Mouse (Mus musculus): ENCODE results near the gene Gm10188. TPM values are rescaled to one million over a fixed set of nuclear protein-coding genes. Genes with fewer than 3 reads are reported as not detected.

The Gm10188 gene
- polyA plus RNA-seq, 1 experiment = not detected

- H3K4me3 ChIP-seq (replicated peaks) = no peak overlapping the region
- peaks cover 19% of the 10 kb centered on the region for H3K27me3 ChIP-seq (ENCODE audit: control insufficient read depth)
- TF ChIP-seq TAL1 (IDR thresholded peaks at IDR 0.05; ENCODE audit: low read length) (no peak), GATA1 (IDR thresholded peaks at IDR 0.05; ENCODE audit: low read length) (no peak)
- H3K4me1 ChIP-seq (ENCODE audit: control insufficient read depth) = no peaks in the 10 kb centered on the region
- no peaks in the 10 kb centered on the region for H3K9me3 ChIP-seq (ENCODE audit: control insufficient read depth, low read length)
- no peaks in the 10 kb centered on the region for H3K36me3 ChIP-seq (ENCODE audit: control insufficient read depth)
These were observed 5.2 kb upstream of the Gm10188 start for GRCm38 (mm10) chr1:132234757-132235273.

- no peaks in the 10 kb centered on the region for H3K4me1 ChIP-seq (ENCODE audit: control insufficient read depth)
- H3K27me3 ChIP-seq (ENCODE audit: control insufficient read depth) = peaks cover 19% of the 10 kb centered on the region
- TF ChIP-seq GATA1 (IDR thresholded peaks at IDR 0.05; ENCODE audit: low read length) (no peak), TAL1 (IDR thresholded peaks at IDR 0.05; ENCODE audit: low read length) (no peak)
- no peaks in the 10 kb centered on the region for H3K36me3 ChIP-seq (ENCODE audit: control insufficient read depth)
- H3K4me3 ChIP-seq (replicated peaks) = no peak overlapping the region
- H3K9me3 ChIP-seq (ENCODE audit: control insufficient read depth, low read length) = no peaks in the 10 kb centered on the region
These were observed 4.0 kb upstream of the Gm10188 start for GRCm38 (mm10) chr1:132233566-132233965.

DNA sequence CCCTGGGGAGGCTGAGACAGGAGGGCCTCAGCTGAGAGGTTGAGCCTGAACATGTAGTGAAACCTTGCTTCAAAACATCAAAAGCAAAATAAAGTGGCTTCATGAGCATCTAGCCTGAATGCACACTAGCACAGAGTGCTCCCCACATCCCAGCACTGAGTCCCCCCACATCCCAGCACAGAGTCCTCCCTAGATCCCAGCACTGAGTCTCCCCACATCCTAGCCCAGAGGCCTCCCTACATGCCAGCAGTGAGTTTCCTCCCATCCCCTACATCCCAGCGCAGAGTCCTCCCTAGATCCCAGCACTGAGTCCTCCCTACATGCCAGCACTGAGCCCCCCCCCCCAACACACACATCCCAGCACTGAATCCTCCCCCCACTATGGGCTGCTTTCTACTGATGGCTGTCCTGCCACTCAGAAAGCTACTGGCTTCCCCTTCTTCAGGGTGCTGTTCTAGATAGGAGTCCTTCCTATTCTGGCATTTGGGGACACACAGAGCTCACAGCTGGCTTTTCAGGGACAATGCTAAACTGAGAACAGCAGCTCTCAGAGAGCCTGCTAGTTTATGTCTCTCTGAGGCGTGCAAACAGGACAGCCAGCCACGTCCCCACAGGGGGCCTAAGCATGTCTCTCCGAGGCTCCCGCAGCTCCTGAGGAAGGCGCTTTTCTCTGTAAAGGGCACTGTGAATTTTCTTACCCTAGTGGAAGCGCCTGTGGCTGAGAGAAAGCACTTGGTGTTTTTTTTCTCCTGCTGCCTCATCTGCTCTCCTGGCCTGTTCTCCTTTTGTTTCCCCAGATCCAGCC, 2.1 kb upstream of the Gm10188 start:
- Histone ChIP-seq H3K36me3 (ENCODE audit: control insufficient read depth) (no peaks in the 10 kb centered on the region), H3K4me1 (ENCODE audit: control insufficient read depth) (no peaks in the 10 kb centered on the region), H3K9me3 (ENCODE audit: control insufficient read depth, low read length) (no peaks in the 10 kb centered on the region), H3K27me3 (ENCODE audit: control insufficient read depth) (peaks cover 17% of the 10 kb centered on the region), H3K4me3 (replicated peaks) (no peak overlapping the region)
- TF ChIP-seq GATA1 (IDR thresholded peaks at IDR 0.05; ENCODE audit: low read length) (no peak), TAL1 (IDR thresholded peaks at IDR 0.05; ENCODE audit: low read length) (no peak)

DNA sequence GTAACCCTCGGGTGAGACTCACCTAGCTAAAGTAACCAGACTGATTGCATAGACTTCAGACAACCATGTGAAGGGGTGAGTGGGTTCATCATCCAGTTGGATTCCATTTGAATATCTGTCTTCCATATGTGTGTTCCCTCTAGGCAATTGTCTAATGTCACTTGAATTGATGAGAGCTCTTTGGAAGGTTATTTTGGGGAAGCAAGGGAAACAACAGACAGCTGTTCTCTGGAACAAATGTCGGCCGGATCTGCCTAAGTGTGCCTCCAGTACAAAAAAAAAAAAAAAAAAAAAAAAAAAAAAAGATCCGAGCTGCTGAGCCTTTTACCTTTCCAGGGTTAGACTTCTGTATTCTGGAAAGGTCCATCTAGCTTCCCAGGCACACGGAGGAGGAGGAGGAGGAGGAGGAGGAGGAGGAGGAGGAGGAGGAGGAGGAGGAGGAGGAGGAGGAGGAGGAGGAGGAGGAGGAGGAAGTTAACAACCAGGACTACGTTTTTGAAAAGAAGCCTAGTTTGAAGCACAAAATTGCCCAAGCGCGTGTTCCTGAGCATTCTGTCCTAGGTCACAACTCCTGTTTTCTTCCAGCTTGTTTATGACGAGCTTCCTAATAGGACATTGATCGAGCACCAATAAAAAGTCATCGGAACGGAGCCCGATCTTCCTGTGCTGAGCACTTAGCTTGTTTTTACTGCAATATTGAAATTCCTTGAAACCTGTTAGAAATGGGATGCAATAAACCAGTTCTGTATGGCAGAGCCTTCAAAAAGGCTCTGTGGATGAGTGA, 3.1 kb downstream of the Gm10188 start:
- Histone ChIP-seq H3K27me3 (ENCODE audit: control insufficient read depth) (peaks cover 3% of the 10 kb centered on the region), H3K4me1 (ENCODE audit: control insufficient read depth) (no peaks in the 10 kb centered on the region), H3K36me3 (ENCODE audit: control insufficient read depth) (no peaks in the 10 kb centered on the region), H3K9me3 (ENCODE audit: control insufficient read depth, low read length) (no peaks in the 10 kb centered on the region), H3K4me3 (replicated peaks) (no peak overlapping the region)
- TF ChIP-seq TAL1 (IDR thresholded peaks at IDR 0.05; ENCODE audit: low read length) (no peak), GATA1 (IDR thresholded peaks at IDR 0.05; ENCODE audit: low read length) (no peak)

DNA sequence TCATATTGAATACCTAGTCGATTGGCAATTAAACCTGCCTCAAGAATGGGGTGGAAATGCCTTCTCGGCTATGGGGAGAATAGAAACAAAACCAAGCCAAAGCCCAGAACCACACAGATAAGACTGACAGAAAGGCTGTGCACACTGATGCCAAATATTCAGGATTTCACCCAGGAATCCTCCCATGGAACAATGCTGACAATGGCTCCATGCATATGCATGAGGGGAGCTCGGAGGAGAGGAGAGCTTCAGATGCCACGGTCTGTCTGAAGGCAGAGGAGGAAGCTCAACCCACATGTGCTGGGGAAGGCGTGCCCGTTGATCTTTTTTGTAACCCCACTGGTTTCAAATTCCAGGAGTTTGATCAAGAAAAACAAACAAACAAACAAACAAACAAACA, 7.4 kb downstream of the Gm10188 start:
- H3K9me3 ChIP-seq (ENCODE audit: control insufficient read depth, low read length) = no peaks in the 10 kb centered on the region
- no peak overlapping the region for H3K4me3 ChIP-seq (replicated peaks)
- no peaks in the 10 kb centered on the region for H3K36me3 ChIP-seq (ENCODE audit: control insufficient read depth)
- H3K4me1 ChIP-seq (ENCODE audit: control insufficient read depth) = no peaks in the 10 kb centered on the region
- H3K27me3 ChIP-seq (ENCODE audit: control insufficient read depth) = peaks cover 9% of the 10 kb centered on the region
- TF ChIP-seq GATA1 (IDR thresholded peaks at IDR 0.05; ENCODE audit: low read length) (no peak), TAL1 (IDR thresholded peaks at IDR 0.05; ENCODE audit: low read length) (no peak)

GRCm38 (mm10) chr1:132221627-132222026, 7.9 kb downstream of the Gm10188 start:
- TF ChIP-seq GATA1 (IDR thresholded peaks at IDR 0.05; ENCODE audit: low read length) (no peak), TAL1 (IDR thresholded peaks at IDR 0.05; ENCODE audit: low read length) (no peak)
- H3K4me3 ChIP-seq (replicated peaks) = no peak overlapping the region
- H3K9me3 ChIP-seq (ENCODE audit: control insufficient read depth, low read length) = no peaks in the 10 kb centered on the region
- H3K27me3 ChIP-seq (ENCODE audit: control insufficient read depth) = peaks cover 9% of the 10 kb centered on the region
- H3K36me3 ChIP-seq (ENCODE audit: control insufficient read depth) = no peaks in the 10 kb centered on the region
- no peaks in the 10 kb centered on the region for H3K4me1 ChIP-seq (ENCODE audit: control insufficient read depth)

DNA sequence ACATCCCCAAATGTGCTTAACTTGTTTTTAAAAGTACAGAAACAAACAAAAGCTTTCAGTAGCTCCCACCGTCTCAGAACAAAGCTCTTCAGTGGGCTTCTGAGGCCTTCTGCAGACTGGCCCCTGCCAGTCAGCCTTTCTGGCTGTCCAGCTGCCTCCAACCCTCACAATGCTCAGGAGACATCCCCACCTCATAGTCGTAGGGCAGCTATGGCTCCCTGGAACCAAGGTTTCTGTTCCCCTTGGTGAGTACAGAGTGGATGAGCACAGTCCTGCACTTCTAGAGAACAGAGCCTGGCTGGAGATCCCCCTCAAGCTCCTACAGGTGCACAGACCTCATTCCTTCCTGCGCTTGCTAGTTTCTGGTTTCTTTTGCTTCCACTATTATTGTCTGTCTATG, 13.3 kb downstream of the Gm10188 start:
- Histone ChIP-seq H3K9me3 (ENCODE audit: control insufficient read depth, low read length) (no peaks in the 10 kb centered on the region), H3K27me3 (ENCODE audit: control insufficient read depth) (peaks cover 26% of the 10 kb centered on the region), H3K4me1 (ENCODE audit: control insufficient read depth) (peaks cover 5% of the 10 kb centered on the region; the same call in 1 of the 2 replicates), H3K36me3 (ENCODE audit: control insufficient read depth) (no peaks in the 10 kb centered on the region), H3K4me3 (replicated peaks) (no peak overlapping the region)
- TF ChIP-seq GATA1 (IDR thresholded peaks at IDR 0.05; ENCODE audit: low read length) (no peak), TAL1 (IDR thresholded peaks at IDR 0.05; ENCODE audit: low read length) (no peak)

DNA sequence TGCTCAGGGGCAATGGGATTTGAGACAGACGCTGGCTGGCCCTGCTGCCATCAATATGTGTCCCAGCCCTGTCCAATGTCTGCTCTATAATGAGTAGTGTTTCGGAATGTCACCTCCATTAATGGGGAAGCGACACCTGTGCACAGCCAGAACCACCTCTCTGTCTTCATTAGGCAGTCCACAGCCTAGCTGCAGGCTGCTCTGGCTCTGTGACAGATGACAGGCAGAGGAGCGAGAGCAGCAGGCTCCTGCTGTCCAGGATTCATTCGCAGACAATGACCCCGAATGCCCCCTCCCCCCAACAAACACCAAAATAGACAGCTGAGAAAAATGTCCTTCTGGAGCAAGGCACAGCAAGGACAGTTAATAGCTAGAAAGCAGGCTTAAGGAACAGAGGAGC, 16.5 kb downstream of the Gm10188 start:
- H3K36me3 ChIP-seq (ENCODE audit: control insufficient read depth) = no peaks in the 10 kb centered on the region
- H3K4me1 ChIP-seq (ENCODE audit: control insufficient read depth) = peaks cover 5% of the 10 kb centered on the region; the same call in 1 of the 2 replicates
- no peaks in the 10 kb centered on the region for H3K9me3 ChIP-seq (ENCODE audit: control insufficient read depth, low read length)
- H3K27me3 ChIP-seq (ENCODE audit: control insufficient read depth) = peaks cover 35% of the 10 kb centered on the region
- no peak overlapping the region for H3K4me3 ChIP-seq (replicated peaks)
- no peak for TF ChIP-seq TAL1 (IDR thresholded peaks at IDR 0.05; ENCODE audit: low read length)
- no peak for TF ChIP-seq GATA1 (IDR thresholded peaks at IDR 0.05; ENCODE audit: low read length)

DNA sequence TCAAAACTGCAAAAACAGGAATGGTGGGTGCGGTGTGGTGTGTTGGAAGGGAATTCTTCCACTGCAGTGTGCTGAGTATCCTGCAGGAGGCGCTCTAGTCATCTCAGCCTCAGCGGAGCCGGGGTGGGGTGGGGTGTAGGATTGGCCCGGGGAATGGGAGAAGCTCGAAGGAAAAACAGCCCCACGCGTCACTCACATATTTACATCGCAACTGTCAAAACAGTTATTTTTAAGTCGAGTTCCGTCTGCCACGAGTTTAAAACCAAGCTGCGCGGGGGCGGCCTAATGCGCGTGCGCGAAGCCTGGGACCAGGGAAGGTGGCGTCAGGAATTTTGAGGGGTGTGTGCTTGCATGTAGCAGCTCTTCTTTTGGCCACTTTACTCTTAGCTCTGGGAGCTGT, 17.3 kb downstream of the Gm10188 start:
- Histone ChIP-seq H3K27me3 (ENCODE audit: control insufficient read depth) (peaks cover 41% of the 10 kb centered on the region), H3K4me3 (replicated peaks) (peak overlapping the region; percentile 32), H3K9me3 (ENCODE audit: control insufficient read depth, low read length) (no peaks in the 10 kb centered on the region), H3K4me1 (ENCODE audit: control insufficient read depth) (peaks cover 5% of the 10 kb centered on the region; the same call in 1 of the 2 replicates), H3K36me3 (ENCODE audit: control insufficient read depth) (no peaks in the 10 kb centered on the region)
- TF ChIP-seq TAL1 (IDR thresholded peaks at IDR 0.05; ENCODE audit: low read length) (no peak), GATA1 (IDR thresholded peaks at IDR 0.05; ENCODE audit: low read length) (no peak)
